ENCODE assay signal across 9 mouse cellular contexts in genomic region chr5:144259228-144259627, GRCm38 (mm10). TPM values are rescaled to one million over a fixed set of nuclear protein-coding genes. Genes with fewer than 3 reads are reported as not detected.
DNase-seq lines count a peak whose midpoint lies in the region; ATAC-seq and TF ChIP-seq lines count a peak whose summit lies in the region.
"Had no signal": no experiment of that assay in that cellular context is flagged by ENCODE, and none has a peak within 500 bp of the region (broad histone marks: within the 10 kb centered on the region; RNA-seq: fewer than 3 reads in every experiment).

No protein-coding gene starts in this region.

- no peak for TF ChIP-seq POLR2A in heart, adult 2 months (IDR thresholded peaks at IDR 0.05; ENCODE audit: insufficient read depth, low read depth, low read length)
- TF ChIP-seq POLR2A in myocyte (IDR thresholded peaks at IDR 0.05; ENCODE audit: insufficient read length, low read depth): no peak

- H3K79me2 ChIP-seq in heart, adult 2 months (replicated peaks; ENCODE audit: control insufficient read depth, insufficient read depth, low read length): peaks cover 20% of the 10 kb centered on the region
- H3K79me2 ChIP-seq in myocyte (ENCODE audit: control insufficient read depth, insufficient read depth): peaks cover 75% of the 10 kb centered on the region

- 65% methylated on average over 6 of the region's 6 CpGs for WGBS in heart, adult 2 months
- WGBS in liver, postnatal 0 days (ENCODE audit: insufficient replicate concordance): 82% methylated on average over 6 of the region's 6 CpGs
- WGBS in liver, embryonic 11.5 days: 82% methylated on average over 6 of the region's 6 CpGs
- WGBS in hindbrain, embryonic 15.5 days: 67% methylated on average over 6 of the region's 6 CpGs

- DNase-seq in heart, adult 2 months: no peak
- no peak for DNase-seq in heart, postnatal 14 days
- no peak for DNase-seq in liver, postnatal 0 days
- no peak for DNase-seq in liver, embryonic 11.5 days (ENCODE audit: low spot score)
- DNase-seq in right cerebral cortex, postnatal 25 days: no peak
- DNase-seq in gastrocnemius, adult 8-10 months (ENCODE audit: low spot score in 2 of 2): no peak
- DNase-seq: thymus, postnatal 25 days had no signal

- H3K4me1 ChIP-seq in heart, adult 2 months (ENCODE audit: control insufficient read depth, insufficient read depth, low read length): peaks cover 41% of the 10 kb centered on the region
- H3K4me1 ChIP-seq in liver, postnatal 0 days (ENCODE audit: insufficient read depth): peaks cover 36% of the 10 kb centered on the region
- H3K4me1 ChIP-seq in liver, embryonic 11.5 days (replicated peaks; ENCODE audit: control insufficient read depth, insufficient read depth, low read length): peaks cover 37% of the 10 kb centered on the region
- peaks cover 48% of the 10 kb centered on the region for H3K4me1 ChIP-seq in hindbrain, embryonic 15.5 days (replicated peaks)

- H3K4me3 ChIP-seq in heart, adult 2 months: no peak overlapping the region; the same call in 1 of the 2 replicates
- no peak overlapping the region for H3K4me3 ChIP-seq in liver, postnatal 0 days (ENCODE audit: low read depth, low read length)
- no peak overlapping the region for H3K4me3 ChIP-seq in liver, embryonic 11.5 days (ENCODE audit: low read depth, low read length)
- H3K4me3 ChIP-seq in hindbrain, embryonic 15.5 days: no peak overlapping the region
- H3K4me3 ChIP-seq in myocyte: peak overlapping the region; percentile 95

- H3ac ChIP-seq in myocyte (ENCODE audit: control insufficient read depth, insufficient read length): no peak overlapping the region

- TF ChIP-seq EP300 in heart, adult 2 months (IDR thresholded peaks at IDR 0.05; ENCODE audit: insufficient read depth, low read depth, low read length): no peak
- TF ChIP-seq EP300 in liver, postnatal 0 days (IDR thresholded peaks at IDR 0.05; ENCODE audit: low read depth): no peak

- H3K36me3 ChIP-seq in heart, adult 2 months (ENCODE audit: control insufficient read depth, insufficient read depth, low read length): peaks cover 18% of the 10 kb centered on the region
- peaks cover 14% of the 10 kb centered on the region; the same call in 1 of the 2 replicates for H3K36me3 ChIP-seq in liver, postnatal 0 days (replicated peaks; ENCODE audit: insufficient read depth, low read length)
- peaks cover 3% of the 10 kb centered on the region for H3K36me3 ChIP-seq in liver, embryonic 11.5 days (ENCODE audit: control insufficient read depth, insufficient read depth, low read length)
- H3K36me3 ChIP-seq in hindbrain, embryonic 15.5 days: peaks cover under 1% of the 10 kb centered on the region
- peaks cover 11% of the 10 kb centered on the region for H3K36me3 ChIP-seq in myocyte (ENCODE audit: control insufficient read depth, insufficient read depth)

- no peak overlapping the region for H3K4me2 ChIP-seq in liver, postnatal 0 days (ENCODE audit: low read depth, low read length)
- H3K4me2 ChIP-seq in liver, embryonic 11.5 days: no peak overlapping the region
- H3K4me2 ChIP-seq in hindbrain, embryonic 15.5 days: no peak overlapping the region
- peak overlapping the region; percentile 98 for H3K4me2 ChIP-seq in myocyte (ENCODE audit: low read depth)

- no peak for ATAC-seq in liver, postnatal 0 days
- no peak for ATAC-seq in liver, embryonic 11.5 days (replicated peaks; ENCODE audit: low FRiP score)
- ATAC-seq in hindbrain, embryonic 15.5 days (ENCODE audit: low FRiP score, low read depth): no peak

- TF ChIP-seq CTCF in heart, adult 2 months (IDR thresholded peaks at IDR 0.05): no peak
- TF ChIP-seq CTCF in liver, postnatal 0 days (IDR thresholded peaks at IDR 0.05; ENCODE audit: low read depth): no peak

- H3K27ac ChIP-seq in heart, adult 2 months: peak overlapping the region; percentile 94
- no peak overlapping the region for H3K27ac ChIP-seq in liver, postnatal 0 days (ENCODE audit: low read depth)
- H3K27ac ChIP-seq in liver, embryonic 11.5 days (ENCODE audit: low read depth, low read length): no peak overlapping the region
- H3K27ac ChIP-seq in hindbrain, embryonic 15.5 days (replicated peaks): no peak overlapping the region

- H3K9ac ChIP-seq in heart, adult 2 months (ENCODE audit: low read depth, low read length): peak overlapping the region; percentile 18; the same call in 1 of the 2 replicates
- peak overlapping the region; percentile 21; the same call in 1 of the 2 replicates for H3K9ac ChIP-seq in liver, postnatal 0 days (replicated peaks)
- H3K9ac ChIP-seq in liver, embryonic 11.5 days (ENCODE audit: low read depth, low read length): no peak overlapping the region
- 0 out of 2 replicates have a peak overlapping the region, but pooled peaks have one; percentile 19 for H3K9ac ChIP-seq in hindbrain, embryonic 15.5 days

- no peaks in the 10 kb centered on the region for H3K27me3 ChIP-seq in heart, adult 2 months (ENCODE audit: control insufficient read depth, insufficient read depth, low read length)
- H3K27me3 ChIP-seq in liver, postnatal 0 days (ENCODE audit: insufficient read depth, low read length): no peaks in the 10 kb centered on the region
- H3K27me3 ChIP-seq in liver, embryonic 11.5 days (replicated peaks; ENCODE audit: control insufficient read depth, insufficient read depth, low read length): no peaks in the 10 kb centered on the region
- H3K27me3 ChIP-seq in hindbrain, embryonic 15.5 days: no peaks in the 10 kb centered on the region
- no peaks in the 10 kb centered on the region for H3K27me3 ChIP-seq in myocyte (ENCODE audit: control insufficient read depth, insufficient read depth, insufficient read length)

- intact Hi-C loops in heart, adult 2 months (cut with DNase I): no loop called here
- intact Hi-C loops in heart, postnatal 14 days (cut with DNase I): no loop called here

- H3K9me3 ChIP-seq in liver, postnatal 0 days (ENCODE audit: low read length): no peaks in the 10 kb centered on the region
- no peaks in the 10 kb centered on the region for H3K9me3 ChIP-seq in liver, embryonic 11.5 days (ENCODE audit: control insufficient read depth, low read length)
- H3K9me3 ChIP-seq in hindbrain, embryonic 15.5 days: no peaks in the 10 kb centered on the region

TF ChIP-seq in myocyte, 11 proteins besides CTCF, POLR2A, EP300 and RAD21:
- no peak for TF ChIP-seq TCF3 (IDR thresholded peaks at IDR 0.05; ENCODE audit: insufficient read length, low read depth)
- TF ChIP-seq POLR2AphosphoS2 (IDR thresholded peaks at IDR 0.05; ENCODE audit: insufficient read length, low read depth): peak; percentile 69

RNA-seq across cellular contexts. Expression of gene Bri3, which starts 15.0 kb away (rescaled TPM):
- total RNA-seq in heart, adult 2 months (2021): 100 to 1,000 TPM; 129 to 152 TPM
- polyA plus RNA-seq in heart, adult 2 months (2012; rRNA removed): 240 and 258 TPM in 2 replicates
- 100 to 1,000 TPM; 125 to 128 TPM for total RNA-seq in heart, postnatal 14 days (2021)
- polyA plus RNA-seq in liver, postnatal 0 days (2015; fragmentation: Nextera tagmentation; extraction: Ambion mirVana): 51.1 and 53.0 TPM in 2 replicates
- 59.2 and 61.0 TPM in 2 replicates for polyA plus RNA-seq in liver, embryonic 11.5 days (2014; fragmentation: Nextera tagmentation; extraction: Ambion mirVana)
- 105 and 106 TPM in 2 replicates for polyA plus RNA-seq in hindbrain, embryonic 15.5 days (2015; fragmentation: Nextera tagmentation; extraction: Ambion mirVana)
- 153 TPM for polyA plus RNA-seq in myocyte (2012; fragmentation: generic; extraction: Trizol)
- total RNA-seq in gastrocnemius, adult 8-10 months (2022): 10 to 100 TPM; 35.7 to 43.3 (median 40.9) TPM

RNA-seq across cellular contexts. Expression of gene Tecpr1, which starts 35.8 kb away (rescaled TPM):
- total RNA-seq in heart, adult 2 months (2021): 10 to 100 TPM; 24.2 to 27.6 TPM
- 33.7 and 34.9 TPM in 2 replicates for polyA plus RNA-seq in heart, adult 2 months (2012; rRNA removed)
- total RNA-seq in heart, postnatal 14 days (2021): 10 to 100 TPM; 29.5 to 34.7 TPM
- 2.1 and 2.5 TPM in 2 replicates for polyA plus RNA-seq in liver, postnatal 0 days (2015; fragmentation: Nextera tagmentation; extraction: Ambion mirVana)
- polyA plus RNA-seq in liver, embryonic 11.5 days (2014; fragmentation: Nextera tagmentation; extraction: Ambion mirVana): 7.5 and 8.9 TPM in 2 replicates
- polyA plus RNA-seq in hindbrain, embryonic 15.5 days (2015; fragmentation: Nextera tagmentation; extraction: Ambion mirVana): 43.0 and 47.4 TPM in 2 replicates
- polyA plus RNA-seq in myocyte (2012; fragmentation: generic; extraction: Trizol): 19.2 TPM
- 10 to 100 TPM; 15.1 to 16.4 (median 15.7) TPM for total RNA-seq in gastrocnemius, adult 8-10 months (2022)
